Mouse (Mus musculus) embryonic fibroblast, embryonic 13.5 days (primary cell): ENCODE results near the gene Syf2.

Source experiments
- CTCF ChIP-seq: IDR thresholded peaks from 2 replicates; pipeline ENCODE4 v1.5.1; 2011; ENCODE audit warnings: mild to moderate bottlenecking, control low read depth, low read length, moderate library complexity, borderline replicate concordance; ENCODE audit not compliant: insufficient read depth
- POLR2A ChIP-seq: IDR thresholded peaks from 2 replicates; pipeline ENCODE4 v1.6.1; 2011; ENCODE audit warnings: low read depth, mild to moderate bottlenecking, control low read depth, low read length, moderate library complexity

- TF ChIP-seq CTCF (no peak), POLR2A (no peak)
Observed at GRCm38 (mm10) chr4:134950518-134951091, 19.9 kb downstream of the Syf2 start.
